ENCODE assay signal across 9 mouse cellular contexts in genomic region chr13:4662336-4663101, GRCm38 (mm10). TPM values are rescaled to one million over a fixed set of nuclear protein-coding genes. Genes with fewer than 3 reads are reported as not detected.
DNase-seq lines count a peak whose midpoint lies in the region; ATAC-seq and TF ChIP-seq lines count a peak whose summit lies in the region.
"Had no signal": no experiment of that assay in that cellular context is flagged by ENCODE, and none has a peak within 500 bp of the region (broad histone marks: within the 10 kb centered on the region; RNA-seq: fewer than 3 reads in every experiment).

No protein-coding gene starts in this region.

- H3K4me3 ChIP-seq in embryonic facial prominence, embryonic 11.5 days (ENCODE audit: low read depth, low read length) = no peak overlapping the region
- no peak overlapping the region for H3K4me3 ChIP-seq in hindbrain, embryonic 12.5 days
- H3K4me3 ChIP-seq in myocyte = peak overlapping the region; percentile 12
- H3K4me3 ChIP-seq: embryonic facial prominence, embryonic 13.5 days had no signal

- ATAC-seq in embryonic facial prominence, embryonic 11.5 days (replicated peaks; ENCODE audit: insufficient number of reproducible peaks, low FRiP score, low TSS enrichment, low read depth) = peak; percentile 81
- ATAC-seq in hindbrain, embryonic 12.5 days (ENCODE audit: low FRiP score) = peak; percentile 81
- ATAC-seq in erythroblast, adult 5-6 weeks (replicated peaks; ENCODE audit: low FRiP score, poor library complexity, severe bottlenecking) = no peak

- no peaks in the 10 kb centered on the region for H3K4me1 ChIP-seq in embryonic facial prominence, embryonic 11.5 days (ENCODE audit: control insufficient read depth, insufficient read depth, low read length)
- no peaks in the 10 kb centered on the region for H3K4me1 ChIP-seq in hindbrain, embryonic 12.5 days
- H3K4me1 ChIP-seq: embryonic facial prominence, embryonic 13.5 days had no signal

- intact Hi-C loops in left cerebral cortex, postnatal 36 days (cut with DNase I) = loop anchor here (1.0 to 5.0 kb wide), 2 partner anchors 1809 to 1875 kb away; no protein-coding TSS in a partner anchor
- intact Hi-C loops in left cerebral cortex, postnatal 25 days (cut with DNase I) = loop anchor here (2.0 to 10.0 kb wide), 4 partner anchors 1522 to 1872 kb away; no protein-coding TSS in a partner anchor

- H3K9me3 ChIP-seq in embryonic facial prominence, embryonic 11.5 days (replicated peaks; ENCODE audit: control insufficient read depth, low read length) = no peaks in the 10 kb centered on the region
- no peaks in the 10 kb centered on the region for H3K9me3 ChIP-seq in hindbrain, embryonic 12.5 days (replicated peaks)
- H3K9me3 ChIP-seq: embryonic facial prominence, embryonic 13.5 days had no signal

- no peak overlapping the region for H3K27ac ChIP-seq in embryonic facial prominence, embryonic 11.5 days (replicated peaks; ENCODE audit: low read depth, low read length)
- no peak overlapping the region for H3K27ac ChIP-seq in hindbrain, embryonic 12.5 days
- H3K27ac ChIP-seq: embryonic facial prominence, embryonic 13.5 days had no signal

- WGBS in embryonic facial prominence, embryonic 11.5 days = 54% methylated on average over 13 of the region's 13 CpGs
- WGBS in hindbrain, embryonic 12.5 days = 56% methylated on average over 13 of the region's 13 CpGs

- H3K27me3 ChIP-seq in embryonic facial prominence, embryonic 11.5 days (ENCODE audit: control insufficient read depth, insufficient read depth, low read length) = no peaks in the 10 kb centered on the region
- no peaks in the 10 kb centered on the region for H3K27me3 ChIP-seq in hindbrain, embryonic 12.5 days
- no peaks in the 10 kb centered on the region for H3K27me3 ChIP-seq in myocyte (ENCODE audit: control insufficient read depth, insufficient read depth, insufficient read length)
- H3K27me3 ChIP-seq: embryonic facial prominence, embryonic 13.5 days had no signal

- peak; percentile 42 for DNase-seq in left cerebral cortex, adult 11 months (ENCODE audit: low spot score)
- no peak for DNase-seq in left cerebral cortex, postnatal 36 days (ENCODE audit: low spot score in 2 of 2)
- peak; percentile 64 for DNase-seq in R1 (ENCODE audit: low read depth, low spot score)
- peak; percentile 78 for DNase-seq in embryonic facial prominence, embryonic 11.5 days (ENCODE audit: low spot score)
- DNase-seq in left cerebral cortex, postnatal 25 days (ENCODE audit: low spot score in 2 of 2) = peak; percentile 59 to 83

- TF ChIP-seq POLR2A in myocyte (IDR thresholded peaks at IDR 0.05; ENCODE audit: insufficient read length, low read depth) = no peak

- H3ac ChIP-seq in myocyte (ENCODE audit: control insufficient read depth, insufficient read length) = no peak overlapping the region

- no peak overlapping the region for H3K9ac ChIP-seq in embryonic facial prominence, embryonic 11.5 days (replicated peaks; ENCODE audit: low read length)
- H3K9ac ChIP-seq in hindbrain, embryonic 12.5 days = no peak overlapping the region
- H3K9ac ChIP-seq: embryonic facial prominence, embryonic 13.5 days had no signal

- no peaks in the 10 kb centered on the region for H3K79me2 ChIP-seq in myocyte (ENCODE audit: control insufficient read depth, insufficient read depth)

- no peaks in the 10 kb centered on the region for H3K36me3 ChIP-seq in embryonic facial prominence, embryonic 11.5 days (replicated peaks; ENCODE audit: control insufficient read depth, insufficient read depth, low read depth, low read length)
- H3K36me3 ChIP-seq in hindbrain, embryonic 12.5 days = no peaks in the 10 kb centered on the region
- H3K36me3 ChIP-seq in myocyte (ENCODE audit: control insufficient read depth, insufficient read depth) = no peaks in the 10 kb centered on the region
- H3K36me3 ChIP-seq: embryonic facial prominence, embryonic 13.5 days had no signal

- H3K4me2 ChIP-seq in embryonic facial prominence, embryonic 11.5 days (ENCODE audit: low read depth, low read length) = no peak overlapping the region
- no peak overlapping the region for H3K4me2 ChIP-seq in hindbrain, embryonic 12.5 days (replicated peaks)
- peak overlapping the region; percentile 95 for H3K4me2 ChIP-seq in myocyte (ENCODE audit: low read depth)
- H3K4me2 ChIP-seq: embryonic facial prominence, embryonic 13.5 days had no signal

TF ChIP-seq in myocyte, 11 proteins besides CTCF, POLR2A, EP300 and RAD21:
- TF ChIP-seq TCF3 (IDR thresholded peaks at IDR 0.05; ENCODE audit: insufficient read length, low read depth) (no peak), CEBPB (IDR thresholded peaks at IDR 0.05; ENCODE audit: insufficient read depth, poor library complexity, severe bottlenecking) (no peak), MAX (IDR thresholded peaks at IDR 0.05; ENCODE audit: low read depth) (no peak), POLR2AphosphoS2 (IDR thresholded peaks at IDR 0.05; ENCODE audit: insufficient read length, low read depth) (no peak)

RNA-seq across cellular contexts. Expression of gene Akr1e1, which starts 53.5 kb away (rescaled TPM):
- 10 to 100 TPM; 16.1 to 21.2 TPM for total RNA-seq in left cerebral cortex, postnatal 36 days (2021)
- 39.3 and 39.4 TPM in 2 replicates for polyA plus RNA-seq in embryonic facial prominence, embryonic 11.5 days (2014; fragmentation: Nextera tagmentation; extraction: Ambion mirVana)
- polyA plus RNA-seq in hindbrain, embryonic 12.5 days (2016; fragmentation: Nextera tagmentation; extraction: Ambion mirVana) = 42.5 and 54.9 TPM in 2 replicates
- total RNA-seq in left cerebral cortex, postnatal 25 days (2021) = 10 to 100 TPM; 18.5 to 19.8 TPM
- polyA plus RNA-seq in myocyte (2012; fragmentation: generic; extraction: Trizol) = 11.4 TPM
- 1.2 and 5.9 TPM in 2 replicates for total RNA-seq in erythroblast, adult 5-6 weeks (2015; ENCODE audit: low replicate concordance)
- 1.8 and 2.4 TPM in 2 replicates for total RNA-seq in erythroblast, adult 5-6 weeks (2017; ENCODE audit: low replicate concordance)

Comparison
In these comparisons a context has a peak if more than half of its experiments do, and no peak if none do; other contexts are left out.
1. DNase-seq: peak in left cerebral cortex, adult 11 months (single experiment), R1 (single experiment), embryonic facial prominence, embryonic 11.5 days (single experiment) and left cerebral cortex, postnatal 25 days (2 of 2); none in left cerebral cortex, postnatal 36 days (0 of 2).